Mouse (Mus musculus) embryonic facial prominence, embryonic 14.5 days (tissue): ENCODE measurements around the gene Ptprn2. TPM values are rescaled to one million over a fixed set of nuclear protein-coding genes. Genes with fewer than 3 reads are reported as not detected.
"Not testable (repeated sequence)": the region's sequence is repeated elsewhere in the genome, so short reads cannot be mapped to it uniquely, and the experiment has no call there.

Experiments
- ATAC-seq: fragments of 200-750 bp; cut with Nextera tagmentation; 2 replicates; pipeline ENCODE4 v1.8.0; 2017; ENCODE audit warnings: low read depth, moderate number of reproducible peaks, moderate TSS enrichment
- DNase-seq: peaks from one replicate; pipeline ENCODE4 v3.0.0-alpha.2; 2015; ENCODE audit warnings: low spot score
- H3K27ac ChIP-seq: fragments of 300-500 bp; sonication (generic); replicated peaks from 2 replicates; pipeline ENCODE4 v1.5.1; 2014; ENCODE audit warnings: low read depth, mild to moderate bottlenecking, low read length, moderate library complexity
- H3K27me3 ChIP-seq: fragments of 300-500 bp; sonication (generic); replicated peaks from 2 replicates; pipeline ENCODE4 v1.6.1; 2014; ENCODE audit warnings: low read length; ENCODE audit not compliant: control insufficient read depth, insufficient read depth
- H3K36me3 ChIP-seq: fragments of 300-500 bp; sonication (generic); 2 replicates; pipeline ENCODE4 v1.6.1; 2014; ENCODE audit warnings: low read length, mixed read lengths; ENCODE audit not compliant: control insufficient read depth, insufficient read depth
- H3K4me1 ChIP-seq: fragments of 300-500 bp; sonication (generic); 2 replicates; pipeline ENCODE4 v1.6.1; 2014; ENCODE audit warnings: antibody characterized with exemption, low read length; ENCODE audit not compliant: control insufficient read depth, insufficient read depth
- H3K4me2 ChIP-seq: fragments of 300-500 bp; sonication (generic); 2 replicates; pipeline ENCODE4 v1.6.1; 2014; ENCODE audit warnings: low read depth, mild to moderate bottlenecking, low read length, moderate library complexity, mixed read lengths
- H3K4me3 ChIP-seq: fragments of 300-500 bp; sonication (generic); 2 replicates; pipeline ENCODE4 v1.5.1; 2014; ENCODE audit warnings: low read depth, mild to moderate bottlenecking, low read length
- H3K9ac ChIP-seq: fragments of 300-500 bp; sonication (generic); 2 replicates; pipeline ENCODE4 v1.6.1; 2014; ENCODE audit warnings: low read depth, mild to moderate bottlenecking, low read length, moderate library complexity, mixed read lengths
- H3K9me3 ChIP-seq: fragments of 300-500 bp; sonication (generic); 2 replicates; pipeline ENCODE4 v1.6.1; 2016; ENCODE audit warnings: low read length; ENCODE audit not compliant: control insufficient read depth
- WGBS: fragments of 180-500 bp; shearing (Covaris S2); extraction: QIAGEN DNeasy Blood & Tissue Kit; methylation state at CpG from one replicate; pipeline ENCODE4 v1.1.7; 2014; 5-methylcytosine and 5-hydroxymethylcytosine counted together
- polyA plus RNA-seq: library from polyadenylated mRNA; unstranded; fragments of >200 nt; fragmentation: Nextera tagmentation; extraction: Ambion mirVana; gene quantifications from 2 replicates; pipeline ENCODE4 v1.2.1, GENCODE M21; 2014

Ptprn2 gene
- polyA plus RNA-seq, 1 experiment from 2014 or later = 0.65 TPM

DNA sequence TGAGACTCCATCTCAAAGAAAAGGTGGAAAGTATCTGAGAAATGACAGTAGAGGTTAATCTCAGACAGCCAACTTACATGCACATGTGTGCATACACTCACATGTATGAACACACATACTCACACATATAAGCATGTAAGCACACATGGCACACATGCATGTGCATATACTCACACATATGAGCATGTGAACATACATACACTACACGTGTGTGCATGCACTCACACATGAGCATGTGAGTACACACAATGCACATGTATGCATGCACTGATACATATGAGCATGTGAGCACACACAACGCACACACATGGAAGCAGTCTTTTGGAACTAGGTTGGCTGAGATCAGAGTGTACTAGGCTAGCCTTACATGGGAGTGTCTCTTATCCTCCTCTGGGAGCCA lies 81.7 kb downstream of the Ptprn2 start:
- Histone ChIP-seq H3K4me1 (no peaks in the 10 kb centered on the region), H3K36me3 (no peaks in the 10 kb centered on the region), H3K27ac (no peak overlapping the region), H3K9me3 (no peaks in the 10 kb centered on the region), H3K4me2 (no peak overlapping the region), H3K9ac (no peak overlapping the region), H3K4me3 (no peak overlapping the region), H3K27me3 (no peaks in the 10 kb centered on the region)
- ATAC-seq (no peak), DNase-seq (no peak)
- 81% methylated on average over 2 of the region's 2 CpGs for WGBS

DNA sequence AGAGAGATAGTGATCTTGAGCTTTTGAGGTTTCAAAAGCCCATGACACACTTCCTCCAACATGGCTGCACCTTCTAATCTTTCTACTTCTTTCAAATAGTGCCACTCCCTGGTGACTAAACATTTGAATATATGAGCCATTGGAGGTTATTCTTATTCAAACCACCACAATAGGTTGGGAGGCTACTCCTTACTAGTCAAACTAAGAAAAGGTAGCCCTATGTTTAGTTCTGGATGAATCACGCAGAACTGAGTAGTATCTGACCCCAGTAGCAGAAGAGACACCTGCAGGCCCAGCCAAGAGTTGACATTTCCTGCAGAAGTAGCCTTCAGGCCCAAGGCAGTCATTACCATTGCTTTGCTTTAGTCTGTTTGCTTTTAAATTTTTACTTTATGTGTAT lies 84.0 kb downstream of the Ptprn2 start:
- no peaks in the 10 kb centered on the region for H3K9me3 ChIP-seq
- 57% methylated on average over 1 of the region's 1 CpGs for WGBS
- DNase-seq (no peak), ATAC-seq (no peak)
- no peaks in the 10 kb centered on the region for H3K4me1 ChIP-seq
- H3K9ac ChIP-seq = no peak overlapping the region
- H3K36me3 ChIP-seq = no peaks in the 10 kb centered on the region
- no peak overlapping the region for H3K27ac ChIP-seq
- no peak overlapping the region for H3K4me2 ChIP-seq
- H3K27me3 ChIP-seq = no peaks in the 10 kb centered on the region
- no peak overlapping the region for H3K4me3 ChIP-seq

DNA sequence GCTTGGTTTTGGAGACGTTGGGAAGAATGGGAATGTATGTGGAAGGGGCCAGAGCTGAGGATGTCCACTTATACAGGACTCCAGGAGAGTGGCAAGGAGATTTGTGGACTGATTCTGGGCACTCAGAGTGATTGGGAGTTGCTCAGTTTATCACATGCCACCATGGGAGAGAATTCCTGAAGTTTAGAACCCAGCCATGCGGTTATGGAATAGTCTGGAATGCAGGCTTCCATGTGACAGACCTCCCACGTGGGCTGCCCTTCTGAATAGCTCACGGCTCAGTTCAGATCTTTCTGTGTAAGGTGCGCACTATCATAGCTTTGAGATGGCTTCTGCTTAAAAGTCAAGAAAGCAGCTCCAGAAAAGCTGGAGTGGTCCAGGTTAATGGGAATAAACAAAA lies 88.6 kb downstream of the Ptprn2 start:
- 67% methylated on average over 5 of the region's 5 CpGs for WGBS
- no peak overlapping the region for H3K4me2 ChIP-seq
- no peaks in the 10 kb centered on the region for H3K27me3 ChIP-seq
- H3K9ac ChIP-seq = no peak overlapping the region
- H3K9me3 ChIP-seq = no peaks in the 10 kb centered on the region
- H3K4me3 ChIP-seq = no peak overlapping the region
- H3K36me3 ChIP-seq = no peaks in the 10 kb centered on the region
- H3K4me1 ChIP-seq = no peaks in the 10 kb centered on the region
- ATAC-seq (no peak), DNase-seq (no peak)
- no peak overlapping the region for H3K27ac ChIP-seq

DNA sequence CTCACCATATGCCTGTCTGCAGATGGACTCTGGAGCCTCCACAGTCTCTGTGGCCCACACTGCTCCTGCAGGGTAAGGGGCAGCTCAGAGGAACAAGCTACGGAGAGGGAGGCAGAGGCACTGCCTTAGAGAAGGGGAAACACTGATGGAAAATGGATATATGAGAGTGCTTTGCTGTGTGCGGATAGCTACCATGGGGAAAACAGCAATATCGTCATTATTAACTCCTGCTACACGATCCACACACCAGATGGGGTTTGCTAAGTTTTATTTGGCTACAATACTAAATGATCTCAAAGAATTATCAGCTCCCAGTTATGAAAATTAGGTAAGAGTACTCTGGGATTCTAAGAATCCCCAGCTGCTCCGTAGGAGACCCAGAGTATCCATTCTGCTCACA lies 89.2 kb downstream of the Ptprn2 start:
- DNase-seq (no peak), ATAC-seq (no peak)
- H3K4me2 ChIP-seq = no peak overlapping the region
- no peaks in the 10 kb centered on the region for H3K36me3 ChIP-seq
- H3K9ac ChIP-seq = no peak overlapping the region
- H3K4me3 ChIP-seq = no peak overlapping the region
- no peaks in the 10 kb centered on the region for H3K9me3 ChIP-seq
- no peaks in the 10 kb centered on the region for H3K4me1 ChIP-seq
- H3K27me3 ChIP-seq = no peaks in the 10 kb centered on the region
- no peak overlapping the region for H3K27ac ChIP-seq
- 55% methylated on average over 5 of the region's 5 CpGs for WGBS

DNA sequence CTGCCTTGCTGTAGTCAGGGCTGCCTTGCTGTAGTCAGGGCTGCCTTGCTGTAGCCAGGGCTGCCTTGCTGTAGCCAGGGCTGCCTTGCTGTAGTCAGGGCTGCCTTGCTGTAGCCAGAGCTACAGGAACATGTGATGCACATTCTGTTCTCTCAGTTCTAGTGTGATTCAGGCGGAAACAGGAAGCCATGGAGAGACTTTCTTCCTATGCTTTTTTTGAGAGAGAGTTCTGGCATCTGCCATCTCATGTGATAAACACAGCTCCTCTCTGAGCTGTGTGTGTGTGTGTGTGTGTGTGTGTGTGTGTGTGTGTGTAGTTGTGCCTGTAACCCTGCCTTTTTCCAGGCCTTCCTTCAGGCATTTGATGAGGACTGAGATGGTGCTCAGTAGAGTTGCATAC lies 92.4 kb downstream of the Ptprn2 start:
- 60% methylated on average over 1 of the region's 1 CpGs for WGBS
- not testable (repeated sequence) for H3K4me1 ChIP-seq, H3K9ac ChIP-seq, H3K4me3 ChIP-seq, ATAC-seq, H3K4me2 ChIP-seq, H3K36me3 ChIP-seq, DNase-seq, H3K27ac ChIP-seq, H3K27me3 ChIP-seq, H3K9me3 ChIP-seq

DNA sequence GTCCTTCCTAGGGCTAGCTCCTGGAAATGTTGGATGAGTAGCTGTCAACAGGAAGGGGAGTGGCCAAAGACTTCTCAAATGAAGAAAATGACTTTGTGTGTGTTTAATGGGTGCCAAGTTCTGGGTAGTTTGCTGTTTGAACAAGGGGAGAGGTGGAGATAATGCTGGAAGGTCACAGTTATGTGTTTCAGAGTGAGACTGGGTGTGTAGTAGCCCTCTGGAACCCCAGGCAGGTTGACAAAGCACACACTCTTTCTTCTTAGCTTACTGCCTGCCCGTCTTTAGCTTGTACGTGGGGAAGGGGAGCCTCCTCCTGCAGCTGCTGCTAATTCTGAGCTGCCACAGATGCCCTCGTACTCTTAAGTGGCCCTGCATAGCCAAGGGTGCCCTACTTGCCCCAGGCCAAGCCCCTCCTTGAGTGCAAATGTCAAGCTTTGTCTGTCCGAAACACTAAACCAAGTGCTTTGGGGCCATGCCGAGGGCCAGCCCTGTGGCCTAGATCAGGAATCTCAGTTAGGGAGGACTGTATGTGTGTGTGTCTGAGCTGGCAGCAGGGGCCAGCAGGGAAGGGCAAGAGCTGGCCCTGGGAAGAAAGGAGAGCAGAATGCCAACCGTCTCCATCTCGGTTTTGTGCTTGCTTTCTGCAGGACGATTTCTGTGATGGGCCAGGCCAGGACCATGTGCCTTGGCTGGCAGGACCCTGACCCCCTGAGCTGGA lies 95.5 kb downstream of the Ptprn2 start:
- no peaks in the 10 kb centered on the region for H3K4me1 ChIP-seq
- no peaks in the 10 kb centered on the region for H3K9me3 ChIP-seq
- no peak for DNase-seq
- no peak overlapping the region for H3K27ac ChIP-seq
- H3K27me3 ChIP-seq = no peaks in the 10 kb centered on the region
- H3K36me3 ChIP-seq = no peaks in the 10 kb centered on the region
- no peak overlapping the region for H3K4me3 ChIP-seq
- no peak overlapping the region for H3K4me2 ChIP-seq
- H3K9ac ChIP-seq = no peak overlapping the region
- 43% methylated on average over 8 of the region's 8 CpGs for WGBS
- ATAC-seq = no peak

DNA sequence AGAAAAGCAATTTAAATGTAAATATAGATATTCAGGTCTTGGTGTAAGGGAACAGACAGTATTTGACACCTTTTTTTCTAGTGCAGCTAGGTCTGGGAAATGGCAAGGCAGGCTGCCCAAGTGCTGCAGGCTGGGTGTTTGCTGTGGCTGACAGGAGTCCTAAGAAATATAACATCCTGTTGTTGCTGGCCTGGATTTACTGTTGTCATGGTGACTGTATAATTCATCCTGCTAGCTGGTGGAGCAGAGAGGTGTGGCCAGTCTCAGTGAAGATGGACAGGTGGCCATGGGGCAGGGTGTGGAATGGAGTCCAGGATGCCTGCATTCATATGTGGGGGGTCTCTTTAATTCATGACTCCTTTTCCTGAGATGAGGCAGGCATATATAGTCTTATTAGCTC lies 96.3 kb downstream of the Ptprn2 start:
- Histone ChIP-seq H3K36me3 (no peaks in the 10 kb centered on the region), H3K9me3 (no peaks in the 10 kb centered on the region), H3K27me3 (no peaks in the 10 kb centered on the region), H3K4me2 (no peak overlapping the region), H3K4me1 (no peaks in the 10 kb centered on the region), H3K9ac (no peak overlapping the region), H3K4me3 (no peak overlapping the region), H3K27ac (no peak overlapping the region)
- DNase-seq = no peak
- ATAC-seq = no peak

DNA sequence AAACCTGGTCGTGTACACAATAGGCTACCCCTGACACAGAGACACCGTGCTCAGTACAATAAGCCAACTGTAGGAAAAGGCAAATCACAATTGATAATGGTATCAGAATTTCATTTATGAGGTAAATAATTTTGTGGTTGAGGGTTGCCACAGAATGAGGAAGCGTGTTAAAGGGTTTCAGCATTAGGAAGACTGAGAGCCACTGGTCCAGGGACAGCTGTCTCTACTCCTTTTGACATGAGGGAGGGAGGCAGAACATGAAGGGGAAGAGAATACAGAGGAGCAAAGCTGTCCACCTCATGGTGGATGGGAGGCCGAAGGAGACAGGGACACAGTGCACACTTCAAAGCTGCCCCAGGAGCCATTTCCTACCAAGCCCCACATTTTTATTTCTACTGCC lies 97.3 kb downstream of the Ptprn2 start:
- ATAC-seq (no peak), DNase-seq (no peak)
- Histone ChIP-seq H3K4me1 (no peaks in the 10 kb centered on the region), H3K9ac (no peak overlapping the region), H3K36me3 (no peaks in the 10 kb centered on the region), H3K4me3 (no peak overlapping the region), H3K9me3 (no peaks in the 10 kb centered on the region), H3K27me3 (no peaks in the 10 kb centered on the region), H3K4me2 (no peak overlapping the region), H3K27ac (no peak overlapping the region)
- WGBS = 85% methylated on average over 4 of the region's 4 CpGs

DNA sequence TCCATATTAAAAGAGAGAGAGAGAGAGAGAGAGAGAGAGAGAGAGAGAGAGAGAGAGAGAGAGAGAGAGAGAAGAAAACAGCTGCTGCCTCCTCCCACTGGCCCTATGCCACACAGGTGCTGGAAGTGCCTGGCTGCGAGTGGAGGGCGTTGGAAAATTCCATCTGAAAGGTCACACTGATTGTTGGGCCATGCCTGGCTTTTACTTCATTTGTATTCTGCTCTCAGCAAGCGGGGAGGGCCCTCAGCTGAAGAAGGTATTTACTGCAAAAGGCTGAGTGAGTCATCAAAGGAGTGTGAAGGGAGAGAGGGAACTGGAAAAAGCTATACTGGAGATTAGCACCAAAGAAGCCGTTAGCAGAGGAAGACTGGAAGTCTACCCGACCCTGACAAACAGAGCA lies 99.5 kb downstream of the Ptprn2 start:
- no peak overlapping the region for H3K9ac ChIP-seq
- H3K27me3 ChIP-seq = no peaks in the 10 kb centered on the region
- WGBS = 47% methylated on average over 5 of the region's 5 CpGs
- H3K27ac ChIP-seq = no peak overlapping the region
- H3K9me3 ChIP-seq = no peaks in the 10 kb centered on the region
- ATAC-seq (no peak), DNase-seq (peak; percentile 8)
- no peaks in the 10 kb centered on the region for H3K4me1 ChIP-seq
- no peaks in the 10 kb centered on the region for H3K36me3 ChIP-seq
- no peak overlapping the region for H3K4me3 ChIP-seq
- no peak overlapping the region for H3K4me2 ChIP-seq
